In genomic region chr4:63544494-63545230, GRCm38 (mm10) we compare ENCODE assay signal across 8 mouse cellular contexts. TPM values are rescaled to one million over a fixed set of nuclear protein-coding genes. Genes with fewer than 3 reads are reported as not detected.
A peak's percentile ranks its signal among the peaks of the same experiment; 100 is the strongest.
DNase-seq lines count a peak whose midpoint lies in the region; ATAC-seq and TF ChIP-seq lines count a peak whose summit lies in the region.

Gene Atp6v1g1 (plus strand): TSS chr4:63544772.

- no peaks in the 10 kb centered on the region for H3K9me3 ChIP-seq in embryonic facial prominence, embryonic 15.5 days (replicated peaks)
- H3K9me3 ChIP-seq in kidney, embryonic 14.5 days (ENCODE audit: control insufficient read depth, low read length): no peaks in the 10 kb centered on the region

- DNase-seq in A20 (ENCODE audit: low read depth, low spot score): peak; percentile 96
- DNase-seq in heart, adult 9 months (ENCODE audit: low spot score in 2 of 2): peak; percentile 96 to 97
- peak; percentile 87 for DNase-seq in liver, adult 2 months (ENCODE audit: extremely low read depth, low read depth, low spot score)
- peak; percentile 92 for DNase-seq in splenic B cell, adult 2 months (ENCODE audit: low read depth, low spot score)

- under 1% methylated on average over 57 of the region's 57 CpGs for WGBS in bone marrow, adult 2 months
- WGBS in embryonic facial prominence, embryonic 15.5 days: 1% methylated on average over 46 of the region's 57 CpGs
- WGBS in kidney, embryonic 14.5 days: under 1% methylated on average over 45 of the region's 57 CpGs
- under 1% methylated on average over 57 of the region's 57 CpGs for WGBS in liver, adult 2 months

- H3K9ac ChIP-seq in embryonic facial prominence, embryonic 15.5 days: peak within 1 kb of the TSS; percentile 94
- H3K9ac ChIP-seq in kidney, embryonic 14.5 days (ENCODE audit: low read depth, low read length): peak within 1 kb of the TSS; percentile 93
- peak within 1 kb of the TSS; percentile 95 for H3K9ac ChIP-seq in liver, adult 2 months (ENCODE audit: low read depth, low read length)

- H3ac ChIP-seq in myocyte (ENCODE audit: control insufficient read depth, insufficient read length): peak within 1 kb of the TSS; percentile 51

- TF ChIP-seq POLR2A in bone marrow, adult 2 months (IDR thresholded peaks at IDR 0.05; ENCODE audit: borderline replicate concordance, control insufficient read depth, low read depth, low read length): peak; percentile 42; the same call in 1 of the 2 replicates
- TF ChIP-seq POLR2A in liver, adult 2 months (IDR thresholded peaks at IDR 0.05; ENCODE audit: extremely low read depth, insufficient read depth, low read length): peak; percentile 63; the same call in 1 of the 2 replicates
- TF ChIP-seq POLR2A in myocyte (IDR thresholded peaks at IDR 0.05; ENCODE audit: insufficient read length, low read depth): peak; percentile 57

- peaks cover 12% of the 10 kb centered on the region; the same call in 1 of the 2 replicates for H3K79me2 ChIP-seq in liver, adult 2 months (ENCODE audit: control insufficient read depth, insufficient read depth, low read length)
- peaks cover 46% of the 10 kb centered on the region for H3K79me2 ChIP-seq in myocyte (ENCODE audit: control insufficient read depth, insufficient read depth)

- ATAC-seq in embryonic facial prominence, embryonic 15.5 days (ENCODE audit: insufficient number of reproducible peaks, low FRiP score, low TSS enrichment, low read depth): peak; percentile 95
- ATAC-seq in kidney, embryonic 14.5 days (ENCODE audit: low FRiP score, low TSS enrichment): peak; percentile 96

- peaks cover 15% of the 10 kb centered on the region for H3K36me3 ChIP-seq in embryonic facial prominence, embryonic 15.5 days
- H3K36me3 ChIP-seq in kidney, embryonic 14.5 days (ENCODE audit: control insufficient read depth, insufficient read depth, low read length): peaks cover 15% of the 10 kb centered on the region
- peaks cover 14% of the 10 kb centered on the region for H3K36me3 ChIP-seq in liver, adult 2 months (ENCODE audit: control insufficient read depth, insufficient read depth, low read length)
- H3K36me3 ChIP-seq in myocyte (ENCODE audit: control insufficient read depth, insufficient read depth): peaks cover 11% of the 10 kb centered on the region
- H3K36me3 ChIP-seq in splenic B cell, adult 2 months (ENCODE audit: control insufficient read depth, insufficient read depth, low read length, poor library complexity, severe bottlenecking): peaks cover 2% of the 10 kb centered on the region; the same call in 1 of the 2 replicates

- no peaks in the 10 kb centered on the region for H3K27me3 ChIP-seq in embryonic facial prominence, embryonic 15.5 days
- no peaks in the 10 kb centered on the region for H3K27me3 ChIP-seq in kidney, embryonic 14.5 days (ENCODE audit: control insufficient read depth, insufficient read depth, low read length)
- no peaks in the 10 kb centered on the region for H3K27me3 ChIP-seq in liver, adult 2 months (ENCODE audit: control insufficient read depth, insufficient read depth, low read length)
- H3K27me3 ChIP-seq in myocyte (ENCODE audit: control insufficient read depth, insufficient read depth, insufficient read length): no peaks in the 10 kb centered on the region
- no peaks in the 10 kb centered on the region for H3K27me3 ChIP-seq in splenic B cell, adult 2 months (ENCODE audit: control insufficient read depth, insufficient read depth, low read length, poor library complexity, severe bottlenecking)

- H3K4me1 ChIP-seq in bone marrow, adult 2 months (ENCODE audit: control insufficient read depth, insufficient read depth, low read length): peaks cover 4% of the 10 kb centered on the region; the same call in 1 of the 2 replicates
- H3K4me1 ChIP-seq in embryonic facial prominence, embryonic 15.5 days: peaks cover 29% of the 10 kb centered on the region
- H3K4me1 ChIP-seq in kidney, embryonic 14.5 days (ENCODE audit: control insufficient read depth, insufficient read depth, low read length): peaks cover 19% of the 10 kb centered on the region
- peaks cover 20% of the 10 kb centered on the region for H3K4me1 ChIP-seq in liver, adult 2 months (ENCODE audit: control insufficient read depth, insufficient read depth, low read length)

- H3K4me2 ChIP-seq in embryonic facial prominence, embryonic 15.5 days (replicated peaks): peak within 1 kb of the TSS; percentile 54
- H3K4me2 ChIP-seq in kidney, embryonic 14.5 days (replicated peaks; ENCODE audit: low read depth, low read length): peak within 1 kb of the TSS; percentile 55
- peak within 1 kb of the TSS; percentile 96 for H3K4me2 ChIP-seq in myocyte (ENCODE audit: low read depth)

- peak within 1 kb of the TSS; percentile 97 for H3K4me3 ChIP-seq in bone marrow, adult 2 months (replicated peaks; ENCODE audit: control insufficient read depth, low read depth, low read length)
- peak within 1 kb of the TSS; percentile 81 for H3K4me3 ChIP-seq in embryonic facial prominence, embryonic 15.5 days (replicated peaks)
- peak within 1 kb of the TSS; percentile 91 for H3K4me3 ChIP-seq in kidney, embryonic 14.5 days (ENCODE audit: low read length)
- H3K4me3 ChIP-seq in liver, adult 2 months (ENCODE audit: insufficient read depth, low read depth, low read length): peak within 1 kb of the TSS; percentile 98
- H3K4me3 ChIP-seq in myocyte: peak within 1 kb of the TSS; percentile 86

- TF ChIP-seq CTCF in bone marrow, adult 2 months (IDR thresholded peaks at IDR 0.05; ENCODE audit: control insufficient read depth, insufficient read depth, low read length): no peak
- TF ChIP-seq CTCF in liver, adult 2 months (IDR thresholded peaks at IDR 0.05; ENCODE audit: low read depth, low read length): no peak

- H3K27ac ChIP-seq in bone marrow, adult 2 months (ENCODE audit: control insufficient read depth, insufficient read depth, low read depth, low read length, poor library complexity): peak within 1 kb of the TSS; percentile 95
- H3K27ac ChIP-seq in embryonic facial prominence, embryonic 15.5 days (replicated peaks): peak within 1 kb of the TSS; percentile 93
- H3K27ac ChIP-seq in kidney, embryonic 14.5 days (ENCODE audit: low read depth, low read length): peak within 1 kb of the TSS; percentile 86; the same call in 1 of the 2 replicates
- H3K27ac ChIP-seq in liver, adult 2 months (replicated peaks; ENCODE audit: insufficient read depth, low read depth, low read length): peak within 1 kb of the TSS; percentile 88

TF ChIP-seq in myocyte, 11 proteins besides CTCF, POLR2A, EP300 and RAD21:
- no peak for TF ChIP-seq E2F4 (IDR thresholded peaks at IDR 0.05; ENCODE audit: insufficient read depth)
- TF ChIP-seq POLR2AphosphoS2 (IDR thresholded peaks at IDR 0.05; ENCODE audit: insufficient read length, low read depth): peak; percentile 72
- peak; percentile 93 for TF ChIP-seq USF1 (IDR thresholded peaks at IDR 0.05; ENCODE audit: low read depth)
- peak; percentile 44; the same call in 1 of the 2 replicates for TF ChIP-seq CEBPB (IDR thresholded peaks at IDR 0.05; ENCODE audit: insufficient read depth, poor library complexity, severe bottlenecking)

RNA-seq across cellular contexts. Expression of gene Atp6v1g1, which starts in this region (rescaled TPM):
- polyA plus RNA-seq in bone marrow, adult 2 months (2011; ENCODE audit: insufficient read depth, insufficient read length, low replicate concordance, missing spikeins): 79.7 and 87.6 TPM in 2 replicates
- 317 and 319 TPM in 2 replicates for polyA plus RNA-seq in embryonic facial prominence, embryonic 15.5 days (2015; fragmentation: Nextera tagmentation; extraction: Ambion mirVana)
- 264 and 332 TPM in 2 replicates for polyA plus RNA-seq in kidney, embryonic 14.5 days (2014; fragmentation: Nextera tagmentation; extraction: Ambion mirVana)
- total RNA-seq in liver, adult 2 months (2014; rRNA removed): 79.7 and 82.6 TPM in 2 replicates
- 31.6 and 33.4 TPM in 2 replicates for polyA plus RNA-seq in liver, adult 2 months (2012; rRNA removed)
- polyA plus RNA-seq in myocyte (2012; fragmentation: generic; extraction: Trizol): 447 TPM

Comparison
In these comparisons a context has a peak if more than half of its experiments do, and no peak if none do; other contexts are left out.
1. Peak in every context shown above with its lines: DNase-seq, ATAC-seq, H3K4me3 ChIP-seq and H3K27ac ChIP-seq.